Mouse (Mus musculus): ENCODE measurements around the gene Gm47841.

Gm47841 gene

DNA sequence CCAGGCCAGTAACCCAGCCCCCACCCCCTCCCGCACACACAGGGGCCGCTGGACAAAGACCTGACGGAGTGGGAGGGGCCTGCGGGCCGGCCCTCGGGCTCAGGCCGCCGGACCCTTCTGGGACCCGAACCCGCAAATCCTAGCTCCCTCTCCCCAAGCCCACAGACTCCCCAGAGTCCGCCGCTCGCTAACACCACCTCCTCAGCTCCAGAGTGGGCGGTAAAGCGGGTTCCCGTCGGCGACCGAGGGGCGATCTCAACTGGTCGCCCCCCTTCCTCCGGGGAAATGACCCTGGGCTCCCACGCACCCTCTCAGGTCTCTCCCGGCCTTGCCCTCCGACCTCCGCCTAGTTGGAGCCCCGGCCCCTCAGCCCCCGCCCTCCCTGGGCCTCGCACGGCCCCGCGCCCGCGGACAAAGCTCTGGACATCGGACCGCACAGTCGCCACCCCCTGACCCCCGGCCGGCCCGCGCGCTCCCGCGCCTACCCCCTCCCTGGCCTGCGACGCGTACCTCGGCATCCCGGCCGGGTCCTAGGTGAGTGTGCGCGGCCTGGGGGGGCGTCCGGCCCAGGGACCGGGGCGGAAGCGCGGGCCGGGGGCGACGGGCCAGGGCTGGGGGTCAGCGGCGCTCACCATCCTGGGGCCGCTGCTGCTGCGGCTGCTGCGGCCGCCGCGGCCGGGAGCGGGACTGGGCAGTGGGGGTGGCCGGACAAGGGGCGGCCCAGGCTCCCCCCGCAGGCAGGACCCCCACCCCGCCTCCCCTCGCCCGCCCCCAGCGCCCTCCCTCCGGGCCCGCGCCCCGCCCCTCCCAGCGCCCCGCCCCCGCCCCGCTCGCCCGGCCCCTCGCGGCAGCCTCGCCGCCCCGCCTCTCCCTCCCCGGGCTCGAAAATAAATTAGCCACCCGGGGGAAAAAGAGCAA, 30.9 kb upstream of the Gm47841 start, which contains the start of gene Fignl2:
Gene Fignl2, minus strand, starts transcription at position 755 of the 918 bp plus-strand sequence.
- no peak for DNase-seq (ENCODE audit: low read depth, low spot score)
- Histone ChIP-seq H3K36me3 (ENCODE audit: control insufficient read depth, insufficient read depth, low read length, poor library complexity, severe bottlenecking) (no peaks in the 10 kb centered on the region), H3K27me3 (ENCODE audit: control insufficient read depth, insufficient read depth, low read length, poor library complexity, severe bottlenecking) (0 out of 2 replicates have a peak, but pooled peaks cover 2% of the 10 kb centered on the region)

- no peaks in the 10 kb centered on the region for H3K36me3 ChIP-seq (ENCODE audit: control insufficient read depth, insufficient read depth, low read length, poor library complexity, severe bottlenecking)
- no peak for DNase-seq (ENCODE audit: low read depth, low spot score)
- H3K27me3 ChIP-seq (ENCODE audit: control insufficient read depth, insufficient read depth, low read length, poor library complexity, severe bottlenecking): 0 out of 2 replicates have a peak, but pooled peaks cover 2% of the 10 kb centered on the region
Observed at GRCm38 (mm10) chr15:101077001-101077812, 30.0 kb upstream of the Gm47841 start.

DNA sequence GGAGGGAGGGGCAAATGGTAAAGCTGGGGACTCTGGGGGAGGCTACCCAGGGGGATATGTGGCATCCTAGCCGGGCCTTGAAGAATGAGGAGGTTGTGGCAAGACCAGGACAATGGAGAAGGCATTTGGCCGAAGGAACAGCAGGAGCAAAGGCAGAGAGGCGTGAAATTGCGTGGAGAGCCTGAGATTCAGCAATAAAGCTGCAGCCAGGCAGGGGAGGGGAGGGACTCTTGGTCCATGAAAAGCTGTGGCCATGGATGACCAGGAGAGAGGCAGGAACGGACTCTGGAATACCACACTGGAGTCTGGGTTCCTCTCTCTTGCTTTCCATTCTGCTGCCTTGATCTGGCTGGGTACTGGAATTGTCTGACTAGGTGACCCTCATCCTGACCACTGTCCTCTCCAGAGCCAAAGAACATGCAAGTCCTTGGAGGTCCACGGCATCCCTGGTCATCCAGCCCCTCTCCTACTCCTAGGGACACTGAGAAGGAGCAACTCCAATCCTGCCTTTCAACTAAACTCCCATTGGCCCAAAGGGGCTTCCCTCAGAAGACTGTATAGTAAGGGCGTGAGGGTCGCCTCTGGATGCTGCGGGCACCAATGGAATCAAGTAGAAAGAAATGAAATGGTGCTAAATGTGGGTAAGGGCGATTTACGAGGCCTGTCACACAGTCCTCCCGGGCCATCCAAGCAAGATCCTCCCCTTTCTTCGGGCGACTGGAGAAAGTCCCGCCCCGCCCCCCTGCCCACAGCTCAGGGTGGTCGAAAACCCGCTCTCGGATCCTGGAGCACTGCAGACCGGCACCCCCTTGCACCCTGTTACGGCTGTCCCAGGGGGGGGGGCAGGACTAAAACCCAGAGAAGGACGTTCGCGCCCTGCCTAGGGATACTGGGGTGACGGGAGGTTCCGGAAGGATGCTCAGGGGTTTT, 29.1 kb upstream of the Gm47841 start:
- no peak for DNase-seq (ENCODE audit: low read depth, low spot score)
- no peaks in the 10 kb centered on the region for H3K27me3 ChIP-seq (ENCODE audit: control insufficient read depth, insufficient read depth, low read length, poor library complexity, severe bottlenecking)
- no peaks in the 10 kb centered on the region for H3K36me3 ChIP-seq (ENCODE audit: control insufficient read depth, insufficient read depth, low read length, poor library complexity, severe bottlenecking)

DNA sequence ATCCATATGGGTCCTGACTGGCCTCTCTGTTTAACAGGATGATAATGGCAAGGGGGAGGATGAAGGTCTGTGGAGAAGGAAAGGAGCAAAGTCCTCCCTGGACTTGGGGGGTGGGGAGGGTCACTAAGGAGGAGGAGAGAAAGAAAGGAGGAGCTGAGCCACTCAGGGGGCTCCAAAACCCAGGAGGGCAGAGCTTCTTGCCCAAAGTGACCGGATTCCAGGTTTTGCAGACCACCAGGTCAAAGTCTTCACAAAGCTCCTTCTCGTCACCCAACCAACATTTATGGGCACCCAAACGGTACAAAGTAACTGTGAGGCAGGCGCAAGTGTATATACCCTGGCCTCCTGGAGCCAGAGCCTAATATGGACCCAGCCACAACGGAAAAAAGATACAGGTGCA, 28.5 kb upstream of the Gm47841 start:
- no peak for DNase-seq (ENCODE audit: low read depth, low spot score)
- Histone ChIP-seq H3K27me3 (ENCODE audit: control insufficient read depth, insufficient read depth, low read length, poor library complexity, severe bottlenecking) (no peaks in the 10 kb centered on the region), H3K36me3 (ENCODE audit: control insufficient read depth, insufficient read depth, low read length, poor library complexity, severe bottlenecking) (no peaks in the 10 kb centered on the region)

DNA sequence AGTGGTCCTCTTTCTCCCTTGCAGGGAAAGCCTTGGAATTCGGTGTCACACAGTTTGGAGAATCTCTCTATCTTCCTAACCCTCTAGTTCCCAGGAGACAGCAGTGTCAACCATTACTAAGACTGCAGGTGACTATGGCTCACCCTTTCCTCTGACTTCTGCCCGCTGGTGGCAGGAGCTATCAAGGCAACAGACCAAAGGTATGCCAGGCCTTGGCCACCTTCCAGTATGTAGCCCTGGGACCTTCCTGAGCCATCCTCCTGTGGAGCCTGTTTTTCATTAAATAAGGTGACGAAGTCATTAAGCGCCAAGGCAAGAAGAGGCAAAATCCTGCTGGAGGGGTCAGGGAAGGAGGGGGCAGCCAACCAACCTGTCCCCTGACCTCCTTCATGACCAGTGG, 28.0 kb upstream of the Gm47841 start:
- no peak for DNase-seq (ENCODE audit: low read depth, low spot score)
- Histone ChIP-seq H3K27me3 (ENCODE audit: control insufficient read depth, insufficient read depth, low read length, poor library complexity, severe bottlenecking) (no peaks in the 10 kb centered on the region), H3K36me3 (ENCODE audit: control insufficient read depth, insufficient read depth, low read length, poor library complexity, severe bottlenecking) (no peaks in the 10 kb centered on the region)

DNA sequence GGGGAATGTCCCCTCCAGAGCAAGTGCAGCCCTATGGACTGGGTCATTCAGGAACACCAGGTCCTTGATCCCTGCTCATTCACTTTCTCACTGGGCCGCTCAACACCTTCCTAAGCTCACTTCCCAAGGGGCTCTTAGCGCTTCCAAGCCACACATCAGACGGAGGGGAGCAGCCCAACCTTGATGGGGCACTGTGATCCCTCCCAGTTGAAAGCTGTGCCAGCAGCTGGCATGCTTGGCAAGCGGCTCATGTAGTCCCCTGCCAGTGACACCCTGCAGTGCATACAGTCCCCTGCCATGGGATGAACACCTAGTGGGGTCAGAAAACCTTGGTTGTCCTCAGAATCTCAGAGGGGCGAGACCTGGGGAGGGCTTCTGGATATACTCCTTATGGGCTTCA, 26.9 kb upstream of the Gm47841 start:
- no peak for DNase-seq (ENCODE audit: low read depth, low spot score)
- H3K27me3 ChIP-seq (ENCODE audit: control insufficient read depth, insufficient read depth, low read length, poor library complexity, severe bottlenecking): no peaks in the 10 kb centered on the region
- H3K36me3 ChIP-seq (ENCODE audit: control insufficient read depth, insufficient read depth, low read length, poor library complexity, severe bottlenecking): no peaks in the 10 kb centered on the region

GRCm38 (mm10) chr15:101072736-101073135, 25.5 kb upstream of the Gm47841 start:
- no peak for DNase-seq (ENCODE audit: low read depth, low spot score)
- Histone ChIP-seq H3K36me3 (ENCODE audit: control insufficient read depth, insufficient read depth, low read length, poor library complexity, severe bottlenecking) (no peaks in the 10 kb centered on the region), H3K27me3 (ENCODE audit: control insufficient read depth, insufficient read depth, low read length, poor library complexity, severe bottlenecking) (no peaks in the 10 kb centered on the region)

GRCm38 (mm10) chr15:101070762-101071161, 23.6 kb upstream of the Gm47841 start:
- no peaks in the 10 kb centered on the region for H3K36me3 ChIP-seq (ENCODE audit: control insufficient read depth, insufficient read depth, low read length, poor library complexity, severe bottlenecking)
- no peaks in the 10 kb centered on the region for H3K27me3 ChIP-seq (ENCODE audit: control insufficient read depth, insufficient read depth, low read length, poor library complexity, severe bottlenecking)
- DNase-seq (ENCODE audit: low read depth, low spot score): no peak

DNA sequence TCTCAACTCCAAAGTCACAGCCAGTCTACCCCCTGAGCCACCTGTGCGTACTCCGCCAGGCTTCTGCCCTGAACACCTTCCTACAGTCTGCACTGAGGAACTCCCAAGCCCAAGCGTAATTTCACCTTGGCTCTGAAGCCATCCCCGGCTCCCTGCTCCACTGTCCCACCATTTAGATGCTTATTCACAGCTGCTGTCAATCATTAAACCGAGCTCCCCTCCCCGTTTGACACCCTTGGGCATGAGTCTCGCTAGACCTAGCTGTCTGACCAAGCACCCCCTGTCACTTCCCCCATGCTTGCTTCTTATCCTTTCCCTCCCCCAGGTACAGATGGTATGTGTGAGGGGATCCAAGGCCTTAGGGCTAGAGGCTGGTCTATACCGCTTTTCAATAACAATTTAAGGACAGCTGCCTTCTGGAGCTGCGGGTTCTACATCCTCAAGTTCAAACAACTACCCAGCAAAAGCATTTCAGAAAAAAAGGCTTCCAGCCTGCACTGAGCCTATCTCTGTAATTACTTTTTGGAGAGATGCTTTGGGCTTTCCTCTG, 22.5 kb upstream of the Gm47841 start:
- no peak for DNase-seq (ENCODE audit: low read depth, low spot score)
- no peaks in the 10 kb centered on the region for H3K36me3 ChIP-seq (ENCODE audit: control insufficient read depth, insufficient read depth, low read length, poor library complexity, severe bottlenecking)
- no peaks in the 10 kb centered on the region for H3K27me3 ChIP-seq (ENCODE audit: control insufficient read depth, insufficient read depth, low read length, poor library complexity, severe bottlenecking)

- Histone ChIP-seq H3K27me3 (ENCODE audit: control insufficient read depth, insufficient read depth, low read length, poor library complexity, severe bottlenecking) (no peaks in the 10 kb centered on the region), H3K36me3 (ENCODE audit: control insufficient read depth, insufficient read depth, low read length, poor library complexity, severe bottlenecking) (no peaks in the 10 kb centered on the region)
- DNase-seq (ENCODE audit: low read depth, low spot score): no peak
Observed at GRCm38 (mm10) chr15:101068671-101069070, 21.5 kb upstream of the Gm47841 start.

DNA sequence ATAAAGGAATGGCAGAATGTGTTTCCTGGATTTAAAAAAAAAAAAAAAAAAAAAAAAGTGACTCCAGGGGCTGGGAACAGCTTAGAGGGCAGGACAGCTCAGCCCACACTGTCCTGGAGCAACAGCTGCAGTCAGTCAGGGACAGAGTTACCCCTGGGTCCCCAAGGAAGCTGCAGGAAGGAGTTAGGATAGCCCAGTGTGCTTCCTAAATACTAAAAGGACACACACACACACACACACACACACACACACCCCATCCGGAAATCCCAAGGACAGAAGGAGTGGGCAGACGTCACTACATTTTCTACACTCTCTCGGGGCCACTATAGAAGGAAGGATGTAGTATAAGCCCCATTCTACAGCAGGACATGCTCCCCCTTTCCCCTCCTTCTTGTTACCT, 20.8 kb upstream of the Gm47841 start:
- no peak for DNase-seq (ENCODE audit: low read depth, low spot score)
- Histone ChIP-seq H3K36me3 (ENCODE audit: control insufficient read depth, insufficient read depth, low read length, poor library complexity, severe bottlenecking) (no peaks in the 10 kb centered on the region), H3K27me3 (ENCODE audit: control insufficient read depth, insufficient read depth, low read length, poor library complexity, severe bottlenecking) (no peaks in the 10 kb centered on the region)

GRCm38 (mm10) chr15:101066920-101067696, 19.9 kb upstream of the Gm47841 start:
- no peak for DNase-seq (ENCODE audit: low read depth, low spot score)

GRCm38 (mm10) chr15:101066364-101066847, 19.2 kb upstream of the Gm47841 start:
- H3K27me3 ChIP-seq (ENCODE audit: control insufficient read depth, insufficient read depth, low read length, poor library complexity, severe bottlenecking): no peaks in the 10 kb centered on the region
- H3K36me3 ChIP-seq (ENCODE audit: control insufficient read depth, insufficient read depth, low read length, poor library complexity, severe bottlenecking): no peaks in the 10 kb centered on the region
- no peak for DNase-seq (ENCODE audit: low read depth, low spot score)

More at GRCm38 (mm10) chr15:101066920-101067696, 19.9 kb upstream of the Gm47841 start:
- H3K27me3 ChIP-seq (ENCODE audit: control insufficient read depth, insufficient read depth, low read length, poor library complexity, severe bottlenecking): no peaks in the 10 kb centered on the region
- H3K36me3 ChIP-seq (ENCODE audit: control insufficient read depth, insufficient read depth, low read length, poor library complexity, severe bottlenecking): no peaks in the 10 kb centered on the region
